Mouse (Mus musculus): Measurements from ENCODE around the gene Prrc2b. TPM values are rescaled to one million over a fixed set of nuclear protein-coding genes. Genes with fewer than 3 reads are reported as not detected.

Gene Prrc2b
- 10 to 100 TPM; 79.0 to 89.8 TPM for total RNA-seq (2021)

DNA sequence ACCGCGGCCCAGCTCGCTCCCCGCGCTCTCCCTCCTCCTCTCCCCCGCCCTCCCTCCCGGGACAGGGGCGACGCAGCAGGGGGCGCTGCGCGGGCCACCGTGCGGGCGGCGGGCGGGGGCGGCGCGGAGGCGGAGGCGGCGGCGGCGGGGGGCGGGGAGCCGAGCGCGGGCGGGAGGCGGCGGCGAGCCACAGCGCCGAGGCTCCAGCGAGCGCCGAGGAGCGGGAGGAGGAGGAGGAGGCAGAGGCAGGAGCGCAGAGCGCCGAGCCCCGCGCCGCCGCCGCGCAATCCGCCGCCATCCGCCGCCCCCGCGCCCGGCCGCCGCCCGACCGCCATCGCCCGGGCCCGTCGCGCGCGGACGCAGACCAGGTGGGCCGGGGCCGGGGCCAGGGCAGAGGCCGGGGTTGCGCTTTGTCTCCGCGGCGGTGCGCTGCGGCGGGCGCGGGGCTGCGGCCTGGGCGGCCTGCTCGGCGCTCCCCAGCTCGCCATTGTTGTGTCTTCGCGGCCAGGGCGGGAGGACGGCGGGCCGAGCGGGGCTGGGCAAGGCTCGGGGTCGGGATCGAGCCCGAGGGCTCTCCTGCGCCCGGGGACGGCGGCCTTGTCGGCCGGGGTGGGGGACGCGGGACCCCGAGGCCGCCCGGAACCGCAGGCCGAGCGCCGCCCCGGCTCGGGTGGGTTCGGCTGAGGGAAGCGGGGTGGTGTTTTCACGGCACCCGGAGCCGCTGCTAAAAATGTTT, at the start of gene Prrc2b:
Gene Prrc2b, plus strand, starts transcription at position 159 of the 736 bp plus-strand sequence.
- DNase-seq (ENCODE audit: low spot score), result peak; percentile 39
- intact Hi-C loops (cut with DNase I), result loop anchor here (2.0 to 5.0 kb wide), 2 partner anchors 44 to 86 kb away; partner anchors contain the start of gene Pomt1

DNA sequence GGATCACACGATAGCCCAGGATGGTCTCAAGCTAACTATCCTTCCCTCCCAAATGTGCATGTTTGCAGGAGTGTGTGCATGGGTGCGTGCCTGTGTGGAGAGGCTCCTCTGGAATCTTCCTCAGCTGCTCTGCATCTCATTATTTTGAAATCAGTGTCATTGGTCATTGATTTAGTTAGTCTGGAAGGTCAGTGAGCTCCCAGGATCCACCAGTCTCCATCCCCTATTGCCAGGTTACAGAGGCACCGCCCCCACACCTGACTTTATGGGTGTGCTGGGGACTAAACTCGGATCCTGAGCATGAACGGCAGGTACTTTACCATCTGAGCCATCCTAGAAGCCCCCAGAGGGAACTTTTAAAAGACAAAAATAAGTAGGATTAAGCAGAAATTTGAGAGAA, 47.9 kb upstream of the Prrc2b start:
- intact Hi-C loops (cut with DNase I), result no loop called here

DNA sequence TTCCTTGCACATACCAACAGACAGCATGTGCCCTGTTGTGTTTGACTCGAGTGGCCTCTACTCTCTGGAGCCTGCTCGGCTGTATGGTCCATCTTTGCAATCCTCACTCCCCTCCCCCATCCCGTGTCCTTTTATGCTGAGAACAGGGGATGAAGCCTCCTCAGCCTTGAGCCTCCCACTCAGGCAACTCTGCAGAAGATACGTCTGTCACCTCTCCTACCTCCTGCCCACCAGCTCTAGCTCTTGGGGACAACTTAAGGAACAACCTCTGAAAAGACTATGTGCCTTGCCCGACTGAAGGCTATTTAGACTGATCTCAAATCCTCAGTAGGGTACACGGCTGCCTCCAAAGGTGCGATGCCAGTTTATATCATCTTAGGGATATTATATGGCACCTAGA, 47.3 kb upstream of the Prrc2b start:
- intact Hi-C loops (cut with DNase I), result no loop called here
- no peak for DNase-seq (ENCODE audit: low spot score)

More for the DNA sequence above, 47.9 kb upstream of the Prrc2b start:
- no peak for DNase-seq (ENCODE audit: low spot score)

DNA sequence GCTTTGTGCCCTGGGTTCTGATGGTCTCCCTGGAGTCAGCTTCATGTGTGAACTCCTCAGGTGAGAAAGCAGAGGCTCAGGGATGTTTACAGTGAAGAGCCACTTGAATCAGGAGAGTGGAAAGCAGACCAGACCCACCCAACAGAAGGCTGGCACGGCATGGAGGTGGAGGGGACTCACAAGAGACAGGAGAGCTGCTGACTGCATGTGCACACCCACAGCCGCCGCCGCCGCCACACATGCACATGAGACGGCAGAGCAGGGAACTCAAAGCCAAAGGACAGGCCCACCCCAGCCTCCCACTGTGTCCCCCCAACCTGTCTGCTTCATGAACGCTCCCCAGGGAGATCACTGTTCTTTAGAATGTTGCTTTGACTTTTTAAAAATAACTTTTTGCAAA, 46.8 kb upstream of the Prrc2b start:
- intact Hi-C loops (cut with DNase I), result no loop called here
- no peak for DNase-seq (ENCODE audit: low spot score)

DNA sequence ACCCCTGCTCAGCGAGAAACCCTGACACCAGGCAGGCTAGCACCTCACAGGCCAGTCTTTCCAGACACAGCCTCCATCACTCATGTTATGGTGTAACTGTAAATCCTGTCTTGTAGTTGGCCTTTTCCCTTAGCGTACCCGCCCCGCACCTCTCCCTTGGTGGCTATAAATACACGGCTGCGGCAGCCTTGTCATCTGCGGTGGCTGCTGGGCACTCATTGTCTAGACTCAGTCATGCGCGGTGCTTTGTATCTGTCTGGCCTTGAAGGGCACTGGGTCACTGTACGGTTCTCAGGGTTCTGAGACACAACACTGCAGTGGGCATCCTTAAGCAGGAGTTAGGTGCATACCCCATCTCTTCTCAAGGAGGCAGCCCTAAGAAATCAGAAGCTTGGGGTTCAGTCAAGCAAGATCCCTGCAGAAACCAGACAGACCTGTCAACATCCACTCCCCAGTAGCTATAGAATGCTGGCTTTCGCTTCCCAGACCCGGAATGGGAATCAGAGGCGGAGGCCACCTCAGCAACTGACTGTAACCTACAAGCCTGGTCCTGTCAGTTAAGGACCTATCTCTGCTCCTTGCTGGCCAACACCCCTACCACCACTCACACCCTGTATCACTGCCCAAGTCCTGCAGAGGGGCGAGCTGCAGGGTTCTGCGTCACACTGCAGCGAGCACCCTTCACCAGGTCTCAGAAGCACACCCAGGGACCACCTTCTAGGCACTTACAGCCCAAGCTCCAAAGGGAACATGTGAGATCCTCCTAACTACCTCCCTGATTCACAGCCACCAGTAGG, 45.6 kb upstream of the Prrc2b start:
- no peak for DNase-seq (ENCODE audit: low spot score)
- intact Hi-C loops (cut with DNase I), result no loop called here

DNA sequence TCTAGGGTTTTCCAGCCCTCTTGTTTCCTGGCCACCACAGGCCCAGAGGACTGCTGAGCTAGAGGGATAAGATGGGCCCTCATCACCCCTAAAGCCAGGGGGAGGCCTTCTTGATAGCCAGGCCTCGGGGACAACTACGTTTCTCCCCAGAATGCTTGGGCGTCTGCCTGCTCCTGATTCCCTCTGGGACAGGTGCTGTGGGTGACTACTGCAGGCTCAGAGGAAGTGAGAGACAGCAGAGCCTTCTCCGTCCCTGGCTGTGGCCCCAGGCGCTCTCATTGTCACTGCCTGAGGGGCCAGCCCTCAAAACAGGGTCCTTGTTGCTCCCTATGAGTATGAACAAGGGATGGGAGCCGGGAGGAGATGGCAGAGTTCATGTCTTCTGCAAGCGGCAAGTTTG, 45.0 kb upstream of the Prrc2b start:
- no peak for DNase-seq (ENCODE audit: low spot score)
- intact Hi-C loops (cut with DNase I), result no loop called here

DNA sequence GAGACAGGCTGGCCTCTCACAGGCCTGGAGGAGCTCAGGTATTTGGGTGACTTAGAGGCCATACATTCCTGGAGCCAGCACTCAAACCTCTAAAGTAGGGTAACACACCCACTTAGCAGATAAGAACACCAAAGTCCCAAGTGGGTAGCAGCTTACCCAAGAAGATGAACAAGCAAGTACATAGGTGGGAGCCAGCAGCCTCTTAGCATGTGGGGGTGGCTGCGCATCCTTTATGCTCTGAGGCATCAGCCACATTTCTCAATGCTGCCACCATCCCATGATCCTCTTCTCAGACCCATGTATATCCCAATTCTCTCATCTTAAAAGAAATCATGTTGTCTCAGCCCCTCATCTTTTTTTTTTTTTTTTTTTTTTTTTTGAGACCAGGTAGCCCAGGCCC, 39.6 kb upstream of the Prrc2b start:
- intact Hi-C loops (cut with DNase I), result no loop called here
- no peak for DNase-seq (ENCODE audit: low spot score)

DNA sequence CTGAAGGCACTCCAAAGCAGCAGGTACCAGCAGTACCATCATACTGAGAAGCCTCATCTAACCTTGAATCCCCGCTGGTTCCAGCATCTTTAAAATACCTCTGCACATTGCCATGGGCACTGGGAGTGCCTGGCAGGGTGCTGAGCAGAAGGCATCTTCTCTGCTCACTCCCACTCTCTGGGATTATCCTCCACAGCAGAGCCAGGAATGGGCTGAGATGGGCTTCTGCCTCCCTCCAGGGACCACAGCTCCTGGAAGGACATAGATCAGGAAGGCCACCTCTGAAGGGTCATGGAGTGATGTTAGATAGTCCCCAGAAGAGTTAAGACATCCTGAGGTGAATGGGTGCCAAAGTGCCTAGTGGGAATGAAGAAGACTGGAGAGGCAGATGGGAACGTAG, 38.3 kb upstream of the Prrc2b start:
- DNase-seq (ENCODE audit: low spot score), result no peak
- intact Hi-C loops (cut with DNase I), result no loop called here

DNA sequence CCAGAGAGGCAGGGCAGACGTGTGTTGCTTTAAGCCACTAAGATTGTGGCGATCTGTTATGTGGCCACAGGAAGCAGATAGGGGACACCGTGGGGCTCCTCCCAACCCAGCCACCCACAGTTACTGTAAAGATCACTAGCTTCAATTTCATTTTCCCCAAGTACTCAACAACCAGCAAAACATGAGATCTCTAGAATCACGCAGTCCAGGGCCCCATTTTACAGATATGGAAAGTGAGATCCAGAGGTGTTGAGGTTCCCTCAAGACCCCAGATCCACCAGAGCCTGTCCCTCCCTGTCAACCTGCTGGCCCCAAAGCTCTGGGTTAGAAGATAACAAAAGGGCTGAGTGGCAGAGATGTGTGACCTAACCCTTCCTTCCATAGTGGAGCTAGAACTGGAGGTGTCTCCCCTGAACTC, 35.0 kb upstream of the Prrc2b start:
- intact Hi-C loops (cut with DNase I), result no loop called here
- DNase-seq (ENCODE audit: low spot score), result no peak

DNA sequence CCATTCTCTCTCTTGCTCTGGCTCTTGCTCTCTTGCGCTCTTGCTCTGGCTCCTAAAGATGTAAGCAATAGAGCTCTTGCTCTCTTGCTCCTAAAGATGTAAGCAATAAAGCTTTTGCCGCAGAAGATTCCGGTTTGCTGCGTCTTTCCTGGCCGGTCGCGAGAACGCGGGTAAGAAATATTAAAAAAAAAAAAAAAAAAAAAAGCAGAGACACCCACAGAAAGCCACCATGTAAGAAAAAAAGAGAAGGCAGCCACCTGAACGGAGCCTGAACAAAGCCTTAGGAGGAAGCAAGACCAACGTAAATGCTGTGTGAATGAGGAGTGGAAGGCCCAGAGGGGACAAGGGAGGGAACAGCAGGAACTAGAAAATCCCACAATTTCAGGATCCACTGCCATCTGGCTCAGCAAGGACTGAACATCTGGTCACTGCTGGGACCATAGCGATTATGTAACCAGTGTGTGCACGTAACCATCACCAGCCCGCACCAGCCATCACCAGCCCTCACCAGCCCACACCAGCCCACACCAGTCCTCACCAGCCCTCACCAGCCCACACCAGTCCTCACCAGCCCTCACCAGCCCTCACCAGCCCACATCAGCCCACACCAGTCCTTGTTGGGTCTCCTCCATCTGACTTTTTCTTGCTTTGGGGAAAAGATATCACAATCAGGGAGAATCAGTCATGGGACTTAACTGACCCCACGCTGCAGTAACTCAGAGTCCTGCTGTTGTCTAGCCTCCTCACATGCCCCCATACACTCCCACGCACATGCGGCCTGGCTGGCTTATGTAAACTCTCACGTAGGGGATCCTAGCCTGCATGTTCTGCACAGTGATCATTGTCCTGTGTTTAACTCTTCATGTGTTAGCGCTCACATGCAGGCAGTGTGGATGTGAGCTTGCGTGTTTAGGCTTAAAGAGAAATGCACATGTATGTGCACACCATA, 30.8 kb upstream of the Prrc2b start:
- intact Hi-C loops (cut with DNase I), result no loop called here
- DNase-seq (ENCODE audit: low spot score), result peak; percentile 46

DNA sequence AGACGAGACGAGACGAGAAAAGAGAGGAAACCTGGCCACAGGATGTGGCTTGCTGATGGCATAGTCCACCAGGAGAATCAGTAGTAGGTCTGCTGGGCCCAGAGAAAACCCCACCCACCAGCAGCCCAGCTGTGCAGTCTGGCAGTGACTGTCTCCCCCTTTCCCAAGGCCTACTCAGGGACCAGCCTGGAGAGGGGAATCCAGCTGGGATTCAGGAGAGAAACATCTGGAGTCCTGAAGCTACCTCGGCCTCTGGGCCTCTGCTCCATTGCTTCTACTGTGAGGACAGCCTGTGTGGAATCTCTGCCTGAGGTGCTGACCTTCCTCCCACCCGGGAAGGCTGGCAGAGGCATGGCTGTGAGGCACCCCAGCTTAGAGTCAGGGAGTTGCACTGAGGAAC, 29.7 kb upstream of the Prrc2b start:
- peak; percentile 49 for DNase-seq (ENCODE audit: low spot score)

DNA sequence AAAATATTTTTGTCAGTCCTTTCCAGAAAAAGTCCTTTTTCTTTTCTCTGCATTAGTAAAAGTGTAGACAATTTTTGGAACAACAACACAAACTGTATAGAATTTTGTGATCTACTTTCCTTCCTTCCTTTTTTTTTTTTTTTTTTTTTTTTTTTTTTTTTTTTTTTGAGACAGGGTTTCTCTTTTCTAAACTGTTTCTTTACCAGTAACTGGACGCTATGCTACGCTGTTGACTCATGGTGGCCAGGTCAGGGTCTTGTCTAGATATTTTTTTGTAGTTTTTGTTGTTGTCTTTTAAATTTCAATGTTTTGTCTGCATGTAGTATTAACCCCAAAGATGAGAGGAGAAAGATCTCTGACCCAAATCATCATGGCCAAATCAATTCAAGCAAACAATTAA, 29.1 kb upstream of the Prrc2b start:
- DNase-seq (ENCODE audit: low spot score), result no peak
- intact Hi-C loops (cut with DNase I), result no loop called here

More for the DNA sequence above, 29.7 kb upstream of the Prrc2b start:
- intact Hi-C loops (cut with DNase I), result no loop called here

DNA sequence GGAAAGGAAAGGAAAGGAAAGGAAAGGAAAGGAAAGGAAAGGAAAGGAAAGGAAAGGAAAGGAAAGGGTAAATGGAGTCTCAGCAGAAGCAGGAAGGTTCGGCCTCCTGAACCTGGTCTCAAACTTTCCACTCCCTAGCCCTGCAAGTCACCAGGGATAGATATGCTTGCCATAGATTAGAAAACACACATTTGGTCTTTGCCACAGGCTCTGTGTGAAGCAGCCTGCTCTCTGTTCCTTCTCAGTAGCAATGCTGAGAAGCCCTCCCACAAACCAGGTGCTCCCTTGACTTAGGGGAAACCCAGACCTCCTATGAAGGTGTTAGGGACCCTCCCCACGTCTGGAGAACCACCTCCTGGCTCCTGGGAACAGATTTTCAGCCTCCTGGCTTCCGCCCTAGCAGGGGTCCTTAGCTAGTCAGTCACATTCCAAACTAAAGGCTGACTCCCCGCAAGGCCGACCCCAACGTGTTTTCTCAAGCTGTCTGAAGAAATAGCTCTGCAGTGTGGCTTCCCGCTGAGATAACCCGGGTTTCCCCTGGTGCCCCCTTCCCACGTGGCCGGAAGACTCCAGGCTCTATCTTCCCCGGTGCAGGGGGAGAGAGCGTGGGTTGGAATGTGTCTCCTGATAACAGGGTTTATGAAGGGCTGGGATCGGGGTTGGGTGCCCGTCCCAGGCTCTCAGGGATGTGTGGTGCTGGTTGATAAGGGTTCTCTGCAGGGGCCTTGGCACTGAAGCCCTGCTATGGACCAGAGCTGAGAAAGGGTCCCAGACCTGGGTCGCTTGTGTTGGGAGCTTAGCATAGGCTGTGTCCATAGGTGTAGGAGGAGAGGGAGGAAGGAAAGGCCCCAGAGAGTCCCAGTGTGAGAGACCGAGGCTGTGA, 23.0 kb upstream of the Prrc2b start:
- peak; percentile 31 for DNase-seq (ENCODE audit: low spot score)
- intact Hi-C loops (cut with DNase I), result loop anchor here (2.0 kb wide), 1 partner anchor 39 kb away; no protein-coding TSS in a partner anchor

DNA sequence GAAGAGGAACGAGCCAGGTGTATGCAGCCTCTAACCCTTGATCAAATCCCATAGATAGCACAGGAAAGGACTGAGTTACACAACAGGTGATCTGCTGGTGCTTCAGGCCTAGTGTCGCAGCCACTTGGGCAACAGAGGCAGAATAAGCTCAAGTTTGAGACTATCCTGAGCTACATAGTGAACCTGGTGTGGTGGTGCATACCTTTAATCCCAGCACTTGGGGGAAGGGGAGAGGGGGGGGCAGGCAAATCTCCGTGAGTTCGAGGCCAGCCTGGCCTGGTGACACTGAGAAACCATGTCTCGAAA, 22.4 kb upstream of the Prrc2b start:
- DNase-seq (ENCODE audit: low spot score), result no peak
- intact Hi-C loops (cut with DNase I), result loop anchor here (2.0 kb wide), 1 partner anchor 40 kb away; no protein-coding TSS in a partner anchor

DNA sequence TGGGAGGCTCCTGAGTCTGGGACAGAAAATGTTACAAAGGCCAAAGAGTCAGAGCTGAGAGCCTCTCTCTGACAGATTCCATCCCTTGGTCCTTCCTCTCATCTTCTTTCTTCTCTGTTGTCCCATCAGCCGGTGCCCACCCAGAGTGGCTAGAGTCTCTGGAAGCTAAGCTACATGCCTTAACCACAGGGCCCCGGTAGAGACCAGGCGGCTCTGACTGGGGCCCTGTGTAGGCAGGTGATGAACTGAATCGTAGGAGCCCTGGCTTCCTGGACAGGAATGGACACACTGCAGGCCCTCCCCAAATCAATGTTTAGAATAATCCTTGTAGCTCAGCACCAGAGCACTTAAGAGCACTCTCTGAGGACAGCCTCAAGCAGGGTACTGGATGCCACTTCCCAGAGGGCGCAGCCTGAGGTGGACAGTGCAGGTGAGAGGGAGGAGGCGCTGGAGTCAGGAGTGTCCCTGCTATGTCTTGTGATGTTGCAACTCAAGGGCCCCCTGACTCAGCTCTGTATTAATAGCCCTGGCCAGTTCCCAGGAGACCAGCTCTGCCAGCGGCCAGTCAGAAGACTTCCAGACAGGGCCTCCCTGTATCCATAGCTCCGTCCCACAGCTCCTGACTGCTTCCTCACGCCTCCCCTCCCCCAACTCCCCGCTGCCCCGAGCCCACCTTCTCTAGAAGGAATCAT, 21.4 kb upstream of the Prrc2b start:
- intact Hi-C loops (cut with DNase I), result loop anchor here (2.0 to 5.0 kb wide), 3 partner anchors 41 to 213 kb away; no protein-coding TSS in a partner anchor
- peak; percentile 43 for DNase-seq (ENCODE audit: low spot score)

DNA sequence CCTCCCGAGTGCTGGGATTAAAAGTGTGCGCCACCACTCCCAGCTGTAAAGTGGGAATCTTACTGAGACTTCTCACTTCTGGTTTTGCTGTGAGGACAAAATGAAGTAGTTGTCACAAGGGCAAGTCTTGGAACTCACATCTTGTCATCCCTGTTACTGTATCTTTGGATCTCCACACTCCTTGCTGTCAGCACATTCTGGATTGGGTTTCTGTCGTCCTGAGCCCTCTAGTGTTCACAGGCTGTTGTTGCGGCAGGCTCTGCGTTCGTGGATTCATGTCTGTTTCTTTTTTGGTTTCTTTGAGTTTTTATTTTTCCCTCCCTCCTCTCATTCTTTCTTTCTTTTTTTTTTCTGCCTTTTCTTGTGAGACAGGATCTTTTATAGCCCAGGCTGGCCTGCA, 20.4 kb upstream of the Prrc2b start:
- intact Hi-C loops (cut with DNase I), result loop anchor here (2.0 to 5.0 kb wide), 2 partner anchors 83 to 214 kb away; no protein-coding TSS in a partner anchor
- no peak for DNase-seq (ENCODE audit: low spot score)

DNA sequence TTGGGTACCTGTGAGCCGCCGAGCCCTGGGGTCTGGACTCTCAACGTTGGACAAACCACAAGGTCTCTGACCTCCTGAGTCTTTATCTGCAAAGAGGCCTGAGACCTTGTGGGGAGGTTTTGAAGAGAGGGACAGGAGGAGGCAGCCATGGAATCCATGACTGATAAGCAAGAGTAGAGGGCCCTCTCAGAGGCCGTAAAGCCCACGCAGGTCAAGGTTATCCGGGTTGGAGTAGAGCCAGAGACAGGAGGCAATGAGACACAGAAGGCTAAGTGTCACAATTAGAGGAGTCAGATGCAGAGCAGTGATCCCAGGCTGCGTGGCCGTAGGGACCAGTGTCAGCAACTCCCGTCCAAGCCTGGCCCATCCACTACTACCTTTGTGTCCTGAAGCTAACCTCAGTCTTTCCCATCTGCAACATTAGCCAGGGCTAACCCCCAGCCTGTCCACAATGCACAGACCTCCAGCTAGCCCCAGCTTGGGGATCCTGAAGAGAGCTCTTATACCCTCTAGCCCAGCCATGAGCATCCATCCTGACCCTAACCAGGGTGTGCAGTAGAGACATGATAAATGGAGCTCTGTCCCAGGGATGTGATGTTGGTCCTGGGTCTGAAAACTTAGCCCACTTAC, 19.6 kb upstream of the Prrc2b start:
- intact Hi-C loops (cut with DNase I), result loop anchor here (2.0 to 5.0 kb wide), 2 partner anchors 84 to 215 kb away; no protein-coding TSS in a partner anchor
- no peak for DNase-seq (ENCODE audit: low spot score)
